Mouse (Mus musculus): ENCODE measurements around the gene Gm20816. TPM values are rescaled to one million over a fixed set of nuclear protein-coding genes. Genes with fewer than 3 reads are reported as not detected.

The Gm20816 gene
- not detected in 2 replicates for polyA plus RNA-seq (2012; rRNA removed; ENCODE audit: low replicate concordance)

GRCm38 (mm10) chrY:68537655-68538054, at the start of gene Gm20816:
Gene Gm20816, plus strand, starts transcription at chrY:68537955.

Other genes with a start within 250 kb of the Gm20816 start
- gene Gm20937, start 243.1 kb upstream of the Gm20816 start, polyA plus RNA-seq (2012; rRNA removed; ENCODE audit: low replicate concordance), result not detected in 2 replicates

Measured in duodenum, adult 2 months (tissue).